Mouse (Mus musculus) midbrain, postnatal 0 days (tissue): ENCODE measurements at regions not wholly inside any gene's neighbourhood (a gene's known extent, or its start where the extent isn't known, plus 50 kb on each side); places are given as distances from the start of the nearest gene placed in this dataset.

Experiments used
- ATAC-seq: fragments of 200-750 bp; cut with Nextera tagmentation; 2 replicates; pipeline ENCODE4 v1.8.0; 2017; ENCODE audit warnings: moderate number of reproducible peaks, mild to moderate bottlenecking, moderate TSS enrichment, moderate library complexity; ENCODE audit not compliant: low FRiP score
- DNase-seq: peaks from one replicate; pipeline ENCODE4 v3.0.0-alpha.2; 2015; ENCODE audit warnings: low spot score
- H3K27ac ChIP-seq: fragments of 300-500 bp; sonication (generic); 2 replicates; pipeline ENCODE4 v1.5.1; 2014; ENCODE audit warnings: low read depth, mild to moderate bottlenecking, low read length, mixed read lengths
- H3K27me3 ChIP-seq: fragments of 300-500 bp; sonication (generic); 2 replicates; pipeline ENCODE4 v1.6.1; 2014; ENCODE audit warnings: low read length, control low read depth, mixed read lengths; ENCODE audit not compliant: insufficient read depth
- H3K36me3 ChIP-seq: fragments of 300-500 bp; sonication (generic); 2 replicates; pipeline ENCODE4 v1.6.1; 2014; ENCODE audit warnings: low read length, control low read depth, mixed read lengths; ENCODE audit not compliant: insufficient read depth
- H3K4me1 ChIP-seq: fragments of 300-500 bp; sonication (generic); 2 replicates; pipeline ENCODE4 v1.6.1; 2014; ENCODE audit warnings: mild to moderate bottlenecking, control low read depth, antibody characterized with exemption, low read length, mixed read lengths; ENCODE audit not compliant: insufficient read depth
- H3K4me2 ChIP-seq: fragments of 300-500 bp; sonication (generic); 2 replicates; pipeline ENCODE4 v1.6.1; 2014; ENCODE audit warnings: low read depth, mild to moderate bottlenecking, low read length, mixed read lengths; ENCODE audit not compliant: poor library complexity, severe bottlenecking
- H3K4me3 ChIP-seq: fragments of 300-500 bp; sonication (generic); 2 replicates; pipeline ENCODE4 v1.5.1; 2014; ENCODE audit warnings: low read depth, mild to moderate bottlenecking, low read length, moderate library complexity
- H3K9ac ChIP-seq: fragments of 300-500 bp; sonication (generic); replicated peaks from 2 replicates; pipeline ENCODE4 v1.6.1; 2014; ENCODE audit warnings: mild to moderate bottlenecking, low read length, moderate library complexity, mixed read lengths; ENCODE audit not compliant: poor library complexity, severe bottlenecking
- H3K9me3 ChIP-seq: fragments of 300-500 bp; sonication (generic); 2 replicates; pipeline ENCODE4 v1.6.1; 2016; ENCODE audit warnings: low read length, control low read depth
- CTCF ChIP-seq: IDR thresholded peaks from 2 replicates; pipeline ENCODE4 v1.5.1; 2016; ENCODE audit warnings: antibody characterized with exemption, mild to moderate bottlenecking
- WGBS: fragments of 180-500 bp; shearing (Covaris S2); extraction: QIAGEN DNeasy Blood & Tissue Kit; methylation state at CpG from one replicate; pipeline ENCODE4 v1.1.7; 2014; 5-methylcytosine and 5-hydroxymethylcytosine counted together

DNA sequence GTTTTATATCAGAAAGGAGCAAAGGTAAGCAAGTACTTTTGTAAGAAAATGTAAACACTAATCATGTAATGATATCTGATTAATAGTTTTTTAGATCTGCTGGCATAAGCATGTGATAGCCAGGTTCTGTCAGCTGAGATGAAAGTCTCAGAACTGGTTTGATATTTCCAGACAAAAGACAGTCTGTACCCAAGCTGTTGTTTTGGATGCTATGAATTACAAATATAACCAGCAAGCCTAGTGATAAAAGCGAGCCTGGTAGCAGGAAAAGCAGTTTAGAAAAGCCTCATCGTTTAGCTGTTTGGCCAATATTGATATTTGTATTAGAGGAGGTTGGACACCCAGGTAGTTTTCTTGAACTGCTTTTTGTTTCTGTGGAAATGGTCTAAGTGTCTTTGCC is 290.6 kb downstream of the Gpam start:
- ATAC-seq (no peak), DNase-seq (no peak)
- TF ChIP-seq CTCF, result no peak
- Histone ChIP-seq H3K27ac (no peak overlapping the region), H3K27me3 (no peaks in the 10 kb centered on the region), H3K4me3 (no peak overlapping the region), H3K9me3 (no peaks in the 10 kb centered on the region), H3K4me1 (no peaks in the 10 kb centered on the region), H3K4me2 (no peak overlapping the region), H3K36me3 (no peaks in the 10 kb centered on the region), H3K9ac (no peak overlapping the region)
- 93% methylated on average over 2 of the region's 2 CpGs for WGBS

GRCm38 (mm10) chr19:54822161-54822560 is 304.9 kb downstream of the Gpam start:
- Histone ChIP-seq H3K27me3 (no peaks in the 10 kb centered on the region), H3K4me2 (no peak overlapping the region), H3K27ac (no peak overlapping the region), H3K4me1 (no peaks in the 10 kb centered on the region), H3K9me3 (no peaks in the 10 kb centered on the region), H3K36me3 (no peaks in the 10 kb centered on the region), H3K9ac (no peak overlapping the region), H3K4me3 (no peak overlapping the region)
- no peak for DNase-seq
- ATAC-seq, result no peak
- TF ChIP-seq CTCF, result no peak
- 60% methylated on average over 5 of the region's 5 CpGs for WGBS

- no peak overlapping the region for H3K4me3 ChIP-seq
- no peaks in the 10 kb centered on the region for H3K9me3 ChIP-seq
- no peaks in the 10 kb centered on the region for H3K27me3 ChIP-seq
- WGBS, result 84% methylated on average over 4 of the region's 4 CpGs
- H3K36me3 ChIP-seq, result no peaks in the 10 kb centered on the region
- H3K4me2 ChIP-seq, result no peak overlapping the region
- ATAC-seq (no peak), DNase-seq (no peak)
- H3K9ac ChIP-seq, result no peak overlapping the region
- no peaks in the 10 kb centered on the region for H3K4me1 ChIP-seq
- no peak for TF ChIP-seq CTCF
- no peak overlapping the region for H3K27ac ChIP-seq
Observed at GRCm38 (mm10) chr19:54820587-54820986, 306.5 kb downstream of the Gpam start.

GRCm38 (mm10) chr19:54801123-54801742 is 325.8 kb downstream of the Gpam start:
- Histone ChIP-seq H3K4me2 (no peak overlapping the region), H3K36me3 (no peaks in the 10 kb centered on the region), H3K4me3 (no peak overlapping the region), H3K9me3 (no peaks in the 10 kb centered on the region), H3K27me3 (no peaks in the 10 kb centered on the region), H3K4me1 (no peaks in the 10 kb centered on the region), H3K27ac (no peak overlapping the region), H3K9ac (no peak overlapping the region)
- DNase-seq (peak; percentile 15), ATAC-seq (no peak)
- no peak for TF ChIP-seq CTCF
- WGBS, result 74% methylated on average over 8 of the region's 8 CpGs

DNA sequence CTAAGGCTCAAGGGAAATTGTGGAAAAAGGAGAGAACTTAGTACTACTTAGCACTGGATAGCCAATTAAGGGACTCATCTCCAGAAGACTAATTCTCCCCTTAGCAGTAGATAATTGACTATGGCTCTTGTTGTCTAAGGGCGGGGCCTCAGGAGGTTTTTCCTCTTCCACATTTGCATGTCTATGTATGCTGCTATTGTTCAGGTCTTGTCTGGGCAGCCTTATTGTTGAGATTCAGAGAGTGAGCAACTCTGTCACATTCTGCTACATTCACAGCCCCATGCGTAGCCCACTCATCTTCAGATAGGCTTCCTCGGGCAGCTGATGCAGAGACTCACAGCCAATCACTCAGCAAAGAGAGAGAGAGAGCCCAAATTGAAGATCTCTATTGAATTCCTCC is 339.9 kb downstream of the Gpam start:
- Histone ChIP-seq H3K9ac (no peak overlapping the region), H3K36me3 (no peaks in the 10 kb centered on the region), H3K4me1 (no peaks in the 10 kb centered on the region), H3K4me2 (no peak overlapping the region), H3K4me3 (no peak overlapping the region), H3K27me3 (no peaks in the 10 kb centered on the region), H3K9me3 (no peaks in the 10 kb centered on the region), H3K27ac (no peak overlapping the region)
- DNase-seq (no peak), ATAC-seq (no peak)
- no peak for TF ChIP-seq CTCF
- 66% methylated on average over 3 of the region's 3 CpGs for WGBS

DNA sequence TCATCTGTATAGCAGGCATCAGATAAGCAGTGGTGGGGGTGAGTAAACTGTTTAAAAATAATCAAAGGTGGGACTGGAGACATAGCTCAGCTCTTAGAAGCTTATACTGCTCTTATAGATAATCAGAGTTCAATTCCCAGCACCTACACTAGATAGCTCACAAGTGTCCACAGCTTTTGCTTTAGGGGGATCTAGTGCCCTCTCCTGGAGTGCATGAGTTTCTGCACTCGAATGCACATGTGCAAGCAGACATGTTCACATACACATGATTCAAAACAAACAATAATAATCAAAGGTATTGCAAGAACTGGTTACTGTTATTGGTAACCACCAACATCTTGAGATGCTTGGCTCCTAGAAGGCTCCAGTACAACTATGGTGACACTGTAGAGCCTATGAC is 343.3 kb downstream of the Gpam start:
- no peaks in the 10 kb centered on the region for H3K27me3 ChIP-seq
- no peaks in the 10 kb centered on the region for H3K36me3 ChIP-seq
- H3K4me1 ChIP-seq, result no peaks in the 10 kb centered on the region
- 76% methylated on average over 1 of the region's 1 CpGs for WGBS
- DNase-seq (no peak), ATAC-seq (no peak)
- no peak overlapping the region for H3K4me2 ChIP-seq
- no peak overlapping the region for H3K4me3 ChIP-seq
- TF ChIP-seq CTCF, result peak; percentile 24
- H3K9ac ChIP-seq, result no peak overlapping the region
- H3K9me3 ChIP-seq, result no peaks in the 10 kb centered on the region
- no peak overlapping the region for H3K27ac ChIP-seq
